ENCODE assay signal across 17 mouse cellular contexts in the genomic region with DNA sequence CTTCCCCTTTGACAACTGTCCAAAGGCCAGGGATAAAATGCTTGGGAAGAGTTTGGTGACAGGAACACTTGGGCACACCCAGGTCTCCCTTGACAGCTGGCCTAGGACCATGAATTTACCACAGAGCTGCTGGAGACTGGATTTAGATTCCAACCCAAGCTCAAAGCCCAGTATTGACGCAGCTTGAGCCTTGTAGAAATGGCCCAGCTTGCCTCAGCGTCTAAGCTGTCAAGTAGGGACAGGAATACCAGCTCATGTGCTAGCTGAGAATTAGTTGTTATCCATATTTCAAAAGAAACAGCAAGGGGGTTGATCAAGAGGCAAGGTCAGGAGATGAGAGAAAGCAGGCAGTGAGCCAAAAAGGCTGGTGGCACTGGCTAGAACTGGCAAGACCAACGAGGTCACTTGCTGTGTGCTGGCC. TPM values are rescaled to one million over a fixed set of nuclear protein-coding genes. Genes with fewer than 3 reads are reported as not detected.
DNase-seq lines count a peak whose midpoint lies in the region; ATAC-seq lines count a peak whose summit lies in the region.
"Had no signal": no experiment of that assay in that cellular context is flagged by ENCODE, and none has a peak within 500 bp of the region (broad histone marks: within the 10 kb centered on the region; RNA-seq: fewer than 3 reads in every experiment).

No protein-coding gene starts in this region.

- ATAC-seq in kidney, embryonic 16.5 days (ENCODE audit: low FRiP score, low TSS enrichment), result no peak
- ATAC-seq in neural tube, embryonic 15.5 days (ENCODE audit: low FRiP score), result no peak
- ATAC-seq: Patski had no signal

- H3K9me3 ChIP-seq in kidney, embryonic 16.5 days (ENCODE audit: low read length), result no peaks in the 10 kb centered on the region
- no peaks in the 10 kb centered on the region for H3K9me3 ChIP-seq in limb, embryonic 10.5 days (replicated peaks)
- no peaks in the 10 kb centered on the region for H3K9me3 ChIP-seq in neural tube, embryonic 15.5 days (replicated peaks)
- H3K9me3 ChIP-seq: forebrain, embryonic 12.5 days; limb, embryonic 13.5 days had no signal

- no peaks in the 10 kb centered on the region for H3K36me3 ChIP-seq in kidney, embryonic 16.5 days (ENCODE audit: insufficient read depth, low read length)
- H3K36me3 ChIP-seq in limb, embryonic 10.5 days, result no peaks in the 10 kb centered on the region
- H3K36me3 ChIP-seq in neural tube, embryonic 15.5 days, result no peaks in the 10 kb centered on the region
- H3K36me3 ChIP-seq: forebrain, embryonic 12.5 days; limb, embryonic 13.5 days had no signal

- 76% methylated on average over 3 of the region's 3 CpGs for WGBS in kidney, embryonic 16.5 days
- 82% methylated on average over 3 of the region's 3 CpGs for whole genome bisulfite sequencing in limb, embryonic 10.5 days
- WGBS in neural tube, embryonic 15.5 days, result 88% methylated on average over 3 of the region's 3 CpGs

- H3K27me3 ChIP-seq in kidney, embryonic 16.5 days (ENCODE audit: insufficient read depth, low read length), result no peaks in the 10 kb centered on the region
- H3K27me3 ChIP-seq in limb, embryonic 10.5 days (ENCODE audit: low read depth, poor library complexity, severe bottlenecking), result no peaks in the 10 kb centered on the region
- no peaks in the 10 kb centered on the region for H3K27me3 ChIP-seq in neural tube, embryonic 15.5 days (replicated peaks)
- H3K27me3 ChIP-seq: forebrain, embryonic 12.5 days; limb, embryonic 13.5 days; Patski had no signal

- intact Hi-C loops in heart, postnatal 14 days (cut with DNase I), result no loop called here

- no peak overlapping the region for H3K4me2 ChIP-seq in kidney, embryonic 16.5 days (replicated peaks; ENCODE audit: low read depth, low read length)
- no peak overlapping the region for H3K4me2 ChIP-seq in neural tube, embryonic 15.5 days
- H3K4me2 ChIP-seq: forebrain, embryonic 12.5 days; limb, embryonic 13.5 days had no signal

- DNase-seq in heart, adult 11 months, result peak; percentile 83
- DNase-seq in heart, postnatal 14 days, result no peak
- no peak for DNase-seq in kidney, adult 9 months
- DNase-seq in adrenal gland, postnatal 14 days, result peak; percentile 80
- no peak for DNase-seq in limb, embryonic 10.5 days (ENCODE audit: low spot score)
- no peak for DNase-seq in spleen, adult 12 weeks (ENCODE audit: low spot score)
- DNase-seq: gastrocnemius, postnatal 36 days; heart, postnatal 36 days; kidney, postnatal 10 days; lung, adult 18-20 months; right cerebral cortex, postnatal 14 days; thymus, postnatal 36 days had no signal

- peaks cover 8% of the 10 kb centered on the region; the same call in 1 of the 2 replicates for H3K4me1 ChIP-seq in kidney, embryonic 16.5 days (ENCODE audit: insufficient read depth, low read length)
- H3K4me1 ChIP-seq in limb, embryonic 10.5 days, result peaks cover 59% of the 10 kb centered on the region
- H3K4me1 ChIP-seq in neural tube, embryonic 15.5 days, result no peaks in the 10 kb centered on the region

- peak overlapping the region; percentile 44; the same call in 1 of the 2 replicates for H3K27ac ChIP-seq in kidney, embryonic 16.5 days (ENCODE audit: low read length)
- H3K27ac ChIP-seq in limb, embryonic 10.5 days, result peak overlapping the region; percentile 31; the same call in 1 of the 2 replicates
- H3K27ac ChIP-seq in neural tube, embryonic 15.5 days (replicated peaks), result no peak overlapping the region
- H3K27ac ChIP-seq: forebrain, embryonic 12.5 days; limb, embryonic 13.5 days had no signal

- H3K9ac ChIP-seq in kidney, embryonic 16.5 days (replicated peaks; ENCODE audit: low read length), result no peak overlapping the region
- H3K9ac ChIP-seq in neural tube, embryonic 15.5 days (replicated peaks), result no peak overlapping the region
- H3K9ac ChIP-seq: forebrain, embryonic 12.5 days; limb, embryonic 13.5 days had no signal

- no peak overlapping the region for H3K4me3 ChIP-seq in kidney, embryonic 16.5 days (ENCODE audit: low read length)
- no peak overlapping the region for H3K4me3 ChIP-seq in limb, embryonic 10.5 days
- no peak overlapping the region for H3K4me3 ChIP-seq in neural tube, embryonic 15.5 days (replicated peaks)
- H3K4me3 ChIP-seq: forebrain, embryonic 12.5 days; limb, embryonic 13.5 days had no signal

RNA-seq across cellular contexts. Expression of a gene that starts 39.5 kb away (rescaled TPM):
- 1 to 10 TPM; 4.5 to 9.5 TPM for total RNA-seq in heart, postnatal 14 days (2021)
- polyA plus RNA-seq in kidney, embryonic 16.5 days (2015; fragmentation: Nextera tagmentation; extraction: Ambion mirVana), result 4.1 and 4.4 TPM in 2 replicates
- total RNA-seq in adrenal gland, postnatal 14 days (2021), result 2.4 and 4.8 TPM in 2 replicates
- polyA plus RNA-seq in limb, embryonic 10.5 days (2016; fragmentation: Nextera tagmentation; extraction: Ambion mirVana), result 1.8 and 2.8 TPM in 2 replicates
- 1.8 and 1.9 TPM in 2 replicates for polyA plus RNA-seq in neural tube, embryonic 15.5 days (2015; fragmentation: Nextera tagmentation; extraction: Ambion mirVana)

Comparison
In these comparisons a context has a peak if more than half of its experiments do, and no peak if none do; other contexts are left out.
1. DNase-seq: peak in heart, adult 11 months (single experiment) and adrenal gland, postnatal 14 days (single experiment); none in heart, postnatal 14 days (0 of 2), kidney, adult 9 months (single experiment), limb, embryonic 10.5 days (single experiment) and spleen, adult 12 weeks (single experiment).